Mouse (Mus musculus) thymus, postnatal 10 days (tissue): ENCODE data around the gene Srsf7.
"Not testable (repeated sequence)": the region's sequence is repeated elsewhere in the genome, so short reads cannot be mapped to it uniquely, and the experiment has no call there.

Source experiments
- DNase-seq, 2 experiments: peaks; one replicate each; pipeline ENCODE4 v3.0.0; 2021; ENCODE audit warnings: low spot score in 2 of 2

The Srsf7 gene

GRCm38 (mm10) chr17:80199160-80199778 lies 7.8 kb downstream of the Srsf7 start:
- no peak for DNase-seq

- peak in 1 of 2 experiments; percentile 38 for DNase-seq
These were observed 14.0 kb downstream of the Srsf7 start for GRCm38 (mm10) chr17:80193075-80193474.

GRCm38 (mm10) chr17:80183615-80184014 lies 23.5 kb downstream of the Srsf7 start:
- no peak for DNase-seq

GRCm38 (mm10) chr17:80180468-80180867 lies 26.6 kb downstream of the Srsf7 start:
- DNase-seq: no peak

- peak; percentile 57 to 76 for DNase-seq
These were observed 27.1 kb downstream of the Srsf7 start for GRCm38 (mm10) chr17:80179959-80180358.

- not testable (repeated sequence) for DNase-seq
These were observed 28.3 kb downstream of the Srsf7 start for GRCm38 (mm10) chr17:80178846-80179245.

GRCm38 (mm10) chr17:80175966-80176365 lies 31.1 kb downstream of the Srsf7 start:
- DNase-seq: no peak

- DNase-seq: no peak
These were observed 31.7 kb downstream of the Srsf7 start for GRCm38 (mm10) chr17:80175386-80175739.

- peak; percentile 25 to 40 for DNase-seq
These were observed 32.3 kb downstream of the Srsf7 start for GRCm38 (mm10) chr17:80174699-80175385.

- peak in 1 of 2 experiments; percentile 39 for DNase-seq
These were observed 33.0 kb downstream of the Srsf7 start for GRCm38 (mm10) chr17:80174146-80174545.

GRCm38 (mm10) chr17:80173708-80174107 lies 33.4 kb downstream of the Srsf7 start:
- no peak for DNase-seq

GRCm38 (mm10) chr17:80172761-80173160 lies 34.3 kb downstream of the Srsf7 start:
- DNase-seq: no peak

GRCm38 (mm10) chr17:80171948-80172347 lies 35.2 kb downstream of the Srsf7 start:
- no peak for DNase-seq

- DNase-seq: no peak
These were observed 36.2 kb downstream of the Srsf7 start for GRCm38 (mm10) chr17:80170951-80171350.

GRCm38 (mm10) chr17:80169792-80170191 lies 37.3 kb downstream of the Srsf7 start:
- peak in 1 of 2 experiments; percentile 19 for DNase-seq

GRCm38 (mm10) chr17:80168425-80169182 lies 38.5 kb downstream of the Srsf7 start:
- DNase-seq: no peak

GRCm38 (mm10) chr17:80167851-80168251 lies 39.3 kb downstream of the Srsf7 start:
- no peak for DNase-seq

GRCm38 (mm10) chr17:80167436-80167835 lies 39.7 kb downstream of the Srsf7 start:
- no peak for DNase-seq

- DNase-seq: no peak
These were observed 40.8 kb downstream of the Srsf7 start for GRCm38 (mm10) chr17:80166346-80166745.

GRCm38 (mm10) chr17:80165741-80166140 lies 41.4 kb downstream of the Srsf7 start:
- no peak for DNase-seq

GRCm38 (mm10) chr17:80163991-80164390 lies 43.1 kb downstream of the Srsf7 start:
- DNase-seq: no peak

GRCm38 (mm10) chr17:80160454-80160853 lies 46.7 kb downstream of the Srsf7 start:
- DNase-seq: no peak

GRCm38 (mm10) chr17:80157489-80157888 lies 49.6 kb downstream of the Srsf7 start:
- DNase-seq: peak in 1 of 2 experiments; percentile 21
